Mouse (Mus musculus) layer of hippocampus, postnatal 10 days (tissue): ENCODE data around the gene Art1. TPM values are rescaled to one million over a fixed set of nuclear protein-coding genes. Genes with fewer than 3 reads are reported as not detected.

ENCODE experiments used
- DNase-seq, 2 experiments: peaks; one replicate each; pipeline ENCODE4 v3.0.0; 2021; ENCODE audit warnings: low spot score in 2 of 2
- long read RNA-seq: library from polyadenylated mRNA; stranded (forward); transcript quantifications from one replicate; pipeline ENCODE4 v2.0.0, GENCODE M21; 2023
- total RNA-seq, 2 experiments: library from RNA; stranded (reverse); gene quantifications; 2 replicates each; pipeline ENCODE4 v1.2.3; 2021

Gene Art1
- total RNA-seq, result not detected
- long read RNA-seq, result 0 reads

GRCm38 (mm10) chr7:102101487-102101886, at the start of gene Art1:
Art1 (plus strand) TSS chr7:102101743.
- DNase-seq, result no peak

GRCm38 (mm10) chr7:102061353-102061752, 40.2 kb upstream of the Art1 start:
- no peak for DNase-seq

GRCm38 (mm10) chr7:102062203-102062602, 39.3 kb upstream of the Art1 start:
- no peak for DNase-seq

- no peak for DNase-seq
These were observed 37.7 kb upstream of the Art1 start for GRCm38 (mm10) chr7:102063891-102064290.

- DNase-seq, result no peak
These were observed 36.9 kb upstream of the Art1 start for GRCm38 (mm10) chr7:102064655-102065045.

GRCm38 (mm10) chr7:102065046-102065891, 36.3 kb upstream of the Art1 start, which contains the start of the genes Rnf121, Xndc1 and Xntrpc:
Rnf121 (minus strand) TSS chr7:102065469.
Xndc1 (plus strand) TSS chr7:102065511.
Xntrpc (plus strand) TSS chr7:102065713.
- DNase-seq, result peak; percentile 91 to 94

GRCm38 (mm10) chr7:102066363-102066762, 35.2 kb upstream of the Art1 start:
- DNase-seq, result no peak

GRCm38 (mm10) chr7:102076714-102077296, 24.7 kb upstream of the Art1 start:
- DNase-seq, result no peak

- peak; percentile 46 to 48 for DNase-seq
These were observed 23.0 kb upstream of the Art1 start for GRCm38 (mm10) chr7:102078517-102078916.

- DNase-seq, result no peak
These were observed 21.2 kb upstream of the Art1 start for GRCm38 (mm10) chr7:102080311-102080710.

GRCm38 (mm10) chr7:102081784-102082183, 19.8 kb upstream of the Art1 start:
- DNase-seq, result no peak

GRCm38 (mm10) chr7:102082816-102083215, 18.7 kb upstream of the Art1 start, which contains the start of gene Trpc2:
Trpc2 (plus strand) TSS chr7:102083116.
- no peak for DNase-seq

- no peak for DNase-seq
These were observed 17.4 kb upstream of the Art1 start for GRCm38 (mm10) chr7:102084041-102084696.

GRCm38 (mm10) chr7:102087336-102087735, 14.2 kb upstream of the Art1 start:
- DNase-seq, result no peak

GRCm38 (mm10) chr7:102099760-102100661, 1.5 kb upstream of the Art1 start:
- DNase-seq, result no peak

- no peak for DNase-seq
These were observed 675 bp upstream of the Art1 start for GRCm38 (mm10) chr7:102100868-102101267.

- DNase-seq, result no peak
These were observed 698 bp downstream of the Art1 start for GRCm38 (mm10) chr7:102102241-102102640.

- no peak for DNase-seq
These were observed 1.2 kb downstream of the Art1 start for GRCm38 (mm10) chr7:102102696-102103095.

- no peak for DNase-seq
These were observed 2.0 kb downstream of the Art1 start for GRCm38 (mm10) chr7:102103555-102103954.

GRCm38 (mm10) chr7:102104126-102104525, 2.6 kb downstream of the Art1 start:
- no peak for DNase-seq

GRCm38 (mm10) chr7:102106700-102107141, 5.2 kb downstream of the Art1 start:
- DNase-seq, result no peak
